In the genomic region with DNA sequence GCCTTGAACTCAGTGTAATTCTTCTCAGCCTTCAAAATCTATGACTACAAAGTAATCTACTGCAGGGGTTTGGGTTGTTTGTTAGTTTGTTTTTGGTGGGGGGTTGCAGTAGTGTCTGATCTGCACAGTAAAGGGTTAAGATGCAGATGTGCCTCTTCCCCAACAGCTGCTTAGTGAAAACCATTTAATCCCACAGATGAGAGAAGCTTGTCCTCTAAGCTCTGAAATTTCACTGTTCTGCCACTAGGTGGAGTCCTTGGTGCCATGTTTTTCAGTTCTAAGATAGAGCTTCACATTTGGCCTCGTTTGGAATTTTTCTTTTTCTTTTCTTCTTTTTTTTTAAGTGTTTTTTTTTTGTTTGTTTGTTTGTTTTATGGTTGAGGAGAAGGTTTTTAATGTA, we compare ENCODE assay signal across 9 mouse cellular contexts. TPM values are rescaled to one million over a fixed set of nuclear protein-coding genes. Genes with fewer than 3 reads are reported as not detected.
A peak's percentile ranks its signal among the peaks of the same experiment; 100 is the strongest.
DNase-seq lines count a peak whose midpoint lies in the region; ATAC-seq lines count a peak whose summit lies in the region.
"Had no signal": no experiment of that assay in that cellular context is flagged by ENCODE, and none has a peak within 500 bp of the region (broad histone marks: within the 10 kb centered on the region; RNA-seq: fewer than 3 reads in every experiment).

No protein-coding gene starts in this region.

- H3K36me3 ChIP-seq in hindbrain, embryonic 10.5 days = peaks cover 98% of the 10 kb centered on the region
- H3K36me3 ChIP-seq in hindbrain, embryonic 12.5 days = peaks cover 87% of the 10 kb centered on the region
- H3K36me3 ChIP-seq in lung, embryonic 16.5 days (ENCODE audit: control insufficient read depth, insufficient read depth, low read length) = peaks cover 50% of the 10 kb centered on the region

- no peak overlapping the region for H3K4me2 ChIP-seq in hindbrain, embryonic 12.5 days (replicated peaks)
- H3K4me2 ChIP-seq in lung, embryonic 16.5 days (ENCODE audit: low read depth, low read length) = no peak overlapping the region
- H3K4me2 ChIP-seq: limb, embryonic 12.5 days had no signal

- H3K9me3 ChIP-seq in hindbrain, embryonic 10.5 days = no peaks in the 10 kb centered on the region
- no peaks in the 10 kb centered on the region for H3K9me3 ChIP-seq in hindbrain, embryonic 12.5 days (replicated peaks)
- no peaks in the 10 kb centered on the region for H3K9me3 ChIP-seq in lung, embryonic 16.5 days (ENCODE audit: control insufficient read depth, low read length)
- H3K9me3 ChIP-seq: limb, embryonic 12.5 days had no signal

- H3K4me3 ChIP-seq in hindbrain, embryonic 10.5 days = no peak overlapping the region
- H3K4me3 ChIP-seq in hindbrain, embryonic 12.5 days = no peak overlapping the region
- H3K4me3 ChIP-seq in lung, embryonic 16.5 days (ENCODE audit: low read length) = no peak overlapping the region
- H3K4me3 ChIP-seq: limb, embryonic 12.5 days had no signal

- H3K27me3 ChIP-seq in hindbrain, embryonic 10.5 days (ENCODE audit: insufficient read depth, poor library complexity, severe bottlenecking) = no peaks in the 10 kb centered on the region
- H3K27me3 ChIP-seq in hindbrain, embryonic 12.5 days = no peaks in the 10 kb centered on the region
- H3K27me3 ChIP-seq in lung, embryonic 16.5 days (ENCODE audit: control insufficient read depth, insufficient read depth, low read depth, low read length) = no peaks in the 10 kb centered on the region
- H3K27me3 ChIP-seq: limb, embryonic 12.5 days had no signal

- DNase-seq in hindbrain, embryonic 10.5 days (ENCODE audit: low spot score) = peak; percentile 12
- DNase-seq in thymus, postnatal 0 days (ENCODE audit: low spot score) = peak; percentile 67
- DNase-seq in thymus, adult 18-20 months = no peak
- peak; percentile 71 for DNase-seq in c-Kit-positive CD71-positive TER-119-positive erythroid progenitor cells, embryonic 14.5 days (ENCODE audit: low spot score)
- no peak for DNase-seq in urinary bladder, adult 2 months (ENCODE audit: low spot score)
- no peak for DNase-seq in ovary, adult 18-20 months (ENCODE audit: low spot score)

- H3K4me1 ChIP-seq in hindbrain, embryonic 10.5 days (replicated peaks) = no peaks in the 10 kb centered on the region
- H3K4me1 ChIP-seq in hindbrain, embryonic 12.5 days = no peaks in the 10 kb centered on the region
- H3K4me1 ChIP-seq in lung, embryonic 16.5 days (replicated peaks; ENCODE audit: control insufficient read depth, insufficient read depth, low read length) = no peaks in the 10 kb centered on the region; the same call in 1 of the 2 replicates
- H3K4me1 ChIP-seq: limb, embryonic 12.5 days had no signal

- H3K9ac ChIP-seq in hindbrain, embryonic 12.5 days = no peak overlapping the region
- H3K9ac ChIP-seq in lung, embryonic 16.5 days (ENCODE audit: low read length) = no peak overlapping the region
- H3K9ac ChIP-seq: limb, embryonic 12.5 days had no signal

- ATAC-seq in hindbrain, embryonic 12.5 days (ENCODE audit: low FRiP score) = no peak
- peak; percentile 46; the same call in 1 of the 2 replicates for ATAC-seq in lung, embryonic 16.5 days (ENCODE audit: low read depth)

- 38% methylated on average over 1 of the region's 1 CpGs for WGBS in hindbrain, embryonic 10.5 days
- 42% methylated on average over 1 of the region's 1 CpGs for WGBS in hindbrain, embryonic 12.5 days
- 9% methylated on average over 1 of the region's 1 CpGs for WGBS in lung, embryonic 16.5 days

- H3K27ac ChIP-seq in hindbrain, embryonic 10.5 days = no peak overlapping the region
- no peak overlapping the region for H3K27ac ChIP-seq in hindbrain, embryonic 12.5 days
- no peak overlapping the region for H3K27ac ChIP-seq in lung, embryonic 16.5 days (ENCODE audit: low read length)
- H3K27ac ChIP-seq: limb, embryonic 12.5 days had no signal

RNA-seq across cellular contexts. Expression of gene Sde2, which starts 12.7 kb away (rescaled TPM):
- 33.8 and 40.1 TPM in 2 replicates for polyA plus RNA-seq in hindbrain, embryonic 10.5 days (2016; fragmentation: Nextera tagmentation; extraction: Ambion mirVana)
- polyA plus RNA-seq in hindbrain, embryonic 12.5 days (2016; fragmentation: Nextera tagmentation; extraction: Ambion mirVana) = 35.6 and 39.7 TPM in 2 replicates
- polyA plus RNA-seq in thymus, postnatal 0 days (2015; fragmentation: Nextera tagmentation; extraction: Ambion mirVana) = 34.4 and 38.7 TPM in 2 replicates
- 33.0 and 38.3 TPM in 2 replicates for polyA plus RNA-seq in lung, embryonic 16.5 days (2015; fragmentation: Nextera tagmentation; extraction: Ambion mirVana)
- polyA plus RNA-seq in urinary bladder, adult 2 months (2012; rRNA removed) = 18.3 and 19.0 TPM in 2 replicates

RNA-seq across cellular contexts. Expression of gene Lefty2, which starts 29.3 kb away (rescaled TPM):
- 0.13 TPM in 1 of 2 replicates, not detected in the other for polyA plus RNA-seq in hindbrain, embryonic 10.5 days (2016; fragmentation: Nextera tagmentation; extraction: Ambion mirVana)
- 0.08 TPM in 1 of 2 replicates, not detected in the other for polyA plus RNA-seq in hindbrain, embryonic 12.5 days (2016; fragmentation: Nextera tagmentation; extraction: Ambion mirVana)
- 0.86 and 0.98 TPM in 2 replicates for polyA plus RNA-seq in thymus, postnatal 0 days (2015; fragmentation: Nextera tagmentation; extraction: Ambion mirVana)
- 0.20 and 0.23 TPM in 2 replicates for polyA plus RNA-seq in lung, embryonic 16.5 days (2015; fragmentation: Nextera tagmentation; extraction: Ambion mirVana)
- 0.29 and 0.44 TPM in 2 replicates for polyA plus RNA-seq in urinary bladder, adult 2 months (2012; rRNA removed)
- polyA plus RNA-seq: limb, embryonic 12.5 days had no signal

RNA-seq across cellular contexts. Expression of gene Pycr2, which starts 40.5 kb away (rescaled TPM):
- polyA plus RNA-seq in hindbrain, embryonic 10.5 days (2016; fragmentation: Nextera tagmentation; extraction: Ambion mirVana) = 125 and 138 TPM in 2 replicates
- polyA plus RNA-seq in hindbrain, embryonic 12.5 days (2016; fragmentation: Nextera tagmentation; extraction: Ambion mirVana) = 80.3 and 91.6 TPM in 2 replicates
- 142 and 147 TPM in 2 replicates for polyA plus RNA-seq in thymus, postnatal 0 days (2015; fragmentation: Nextera tagmentation; extraction: Ambion mirVana)
- polyA plus RNA-seq in lung, embryonic 16.5 days (2015; fragmentation: Nextera tagmentation; extraction: Ambion mirVana) = 80.7 and 84.3 TPM in 2 replicates
- 34.1 and 46.5 TPM in 2 replicates for polyA plus RNA-seq in urinary bladder, adult 2 months (2012; rRNA removed)

RNA-seq across cellular contexts. Expression of gene H3f3a, which starts 49.9 kb away (rescaled TPM):
- polyA plus RNA-seq in hindbrain, embryonic 10.5 days (2016; fragmentation: Nextera tagmentation; extraction: Ambion mirVana) = 2,706 and 3,181 TPM in 2 replicates
- polyA plus RNA-seq in hindbrain, embryonic 12.5 days (2016; fragmentation: Nextera tagmentation; extraction: Ambion mirVana) = 3,274 and 3,635 TPM in 2 replicates
- 2,900 and 2,949 TPM in 2 replicates for polyA plus RNA-seq in thymus, postnatal 0 days (2015; fragmentation: Nextera tagmentation; extraction: Ambion mirVana)
- polyA plus RNA-seq in lung, embryonic 16.5 days (2015; fragmentation: Nextera tagmentation; extraction: Ambion mirVana) = 2,527 and 2,659 TPM in 2 replicates
- polyA plus RNA-seq in urinary bladder, adult 2 months (2012; rRNA removed) = 810 and 870 TPM in 2 replicates

Comparison
In these comparisons a context has a peak if more than half of its experiments do, and no peak if none do; other contexts are left out.
1. DNase-seq: peak in hindbrain, embryonic 10.5 days (single experiment), thymus, postnatal 0 days (single experiment) and c-Kit-positive CD71-positive TER-119-positive erythroid progenitor cells, embryonic 14.5 days (single experiment); none in thymus, adult 18-20 months (0 of 2), urinary bladder, adult 2 months (single experiment) and ovary, adult 18-20 months (single experiment).